21 mouse cellular contexts compared by ENCODE assay signal in genomic region chr4:82402666-82403065, GRCm38 (mm10).
"Had no signal": no experiment of that assay in that cellular context is flagged by ENCODE, and none has a peak within 500 bp of the region (broad histone marks: within the 10 kb centered on the region; RNA-seq: fewer than 3 reads in every experiment).

No protein-coding gene starts in this region.

- H3K4me3 ChIP-seq: kidney, embryonic 15.5 days; left cerebral cortex, adult 2 months; limb, embryonic 13.5 days; liver, embryonic 12.5 days; liver, embryonic 15.5 days; lung, embryonic 15.5 days; midbrain, embryonic 12.5 days; myocyte; neural tube, embryonic 13.5 days had no signal

- ATAC-seq: liver, embryonic 12.5 days; midbrain, embryonic 16.5 days had no signal

- H3K9me3 ChIP-seq: kidney, embryonic 15.5 days; limb, embryonic 13.5 days; liver, embryonic 12.5 days; liver, embryonic 15.5 days; lung, embryonic 15.5 days; midbrain, embryonic 12.5 days; neural tube, embryonic 13.5 days had no signal

- H3K4me2 ChIP-seq: kidney, embryonic 15.5 days; limb, embryonic 13.5 days; liver, embryonic 12.5 days; liver, embryonic 15.5 days; lung, embryonic 15.5 days; midbrain, embryonic 12.5 days; neural tube, embryonic 13.5 days had no signal

- DNase-seq: kidney, adult 8-10 months; kidney, postnatal 10 days; kidney, postnatal 36 days; layer of hippocampus, postnatal 36 days; liver; lung, adult 18-20 months; lung, postnatal 10 days; lung, postnatal 36 days; retina, postnatal 1 day; thymus, adult 18-20 months; thymus, postnatal 36 days had no signal

- H3K27me3 ChIP-seq: kidney, embryonic 15.5 days; limb, embryonic 13.5 days; liver, embryonic 12.5 days; liver, embryonic 15.5 days; lung, embryonic 15.5 days; neural tube, embryonic 13.5 days had no signal

- H3K27ac ChIP-seq: kidney, embryonic 15.5 days; left cerebral cortex, adult 2 months; limb, embryonic 13.5 days; liver, embryonic 12.5 days; liver, embryonic 15.5 days; lung, embryonic 15.5 days; midbrain, embryonic 12.5 days; neural tube, embryonic 13.5 days had no signal

- H3K9ac ChIP-seq: kidney, embryonic 15.5 days; limb, embryonic 13.5 days; liver, embryonic 12.5 days; liver, embryonic 15.5 days; lung, embryonic 15.5 days; midbrain, embryonic 12.5 days; neural tube, embryonic 13.5 days had no signal

- H3K36me3 ChIP-seq: kidney, embryonic 15.5 days; liver, embryonic 12.5 days; liver, embryonic 15.5 days; lung, embryonic 15.5 days; midbrain, embryonic 12.5 days; neural tube, embryonic 13.5 days had no signal
